Mouse (Mus musculus) gastrocnemius, postnatal 10 days (tissue): ENCODE measurements around the gene Trim71. TPM values are rescaled to one million over a fixed set of nuclear protein-coding genes. Genes with fewer than 3 reads are reported as not detected.

Experiments
- DNase-seq: peaks from one replicate; pipeline ENCODE4 v3.0.0; 2021; ENCODE audit warnings: mixed read lengths
- total RNA-seq, 2 experiments: library from RNA; stranded (reverse); gene quantifications; 2 replicates each; pipeline ENCODE4 v1.2.3; 2021

Gene Trim71
- total RNA-seq, 2 experiments from 2014 or later, result 0.02 TPM; not detected in 1

DNA sequence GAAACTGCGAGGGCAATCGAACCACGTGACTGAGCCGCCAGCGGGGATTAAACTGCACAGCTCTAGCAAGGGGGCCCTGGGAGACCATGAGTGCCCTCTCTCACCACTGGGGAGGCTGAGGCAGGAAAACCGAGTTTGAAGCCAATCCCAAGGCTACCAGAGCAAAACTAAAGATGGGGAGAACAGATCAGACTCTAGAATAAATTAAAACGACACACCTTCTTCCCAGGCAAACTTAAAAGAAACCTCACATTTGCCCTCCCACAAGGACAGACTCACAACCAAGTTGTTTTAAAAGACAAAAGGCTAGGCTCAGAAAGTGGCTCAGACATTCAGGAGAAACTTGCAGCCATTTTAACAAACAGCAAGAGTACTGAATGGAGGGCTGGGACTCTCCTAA, 7.1 kb downstream of the Trim71 start:
- no peak for DNase-seq

DNA sequence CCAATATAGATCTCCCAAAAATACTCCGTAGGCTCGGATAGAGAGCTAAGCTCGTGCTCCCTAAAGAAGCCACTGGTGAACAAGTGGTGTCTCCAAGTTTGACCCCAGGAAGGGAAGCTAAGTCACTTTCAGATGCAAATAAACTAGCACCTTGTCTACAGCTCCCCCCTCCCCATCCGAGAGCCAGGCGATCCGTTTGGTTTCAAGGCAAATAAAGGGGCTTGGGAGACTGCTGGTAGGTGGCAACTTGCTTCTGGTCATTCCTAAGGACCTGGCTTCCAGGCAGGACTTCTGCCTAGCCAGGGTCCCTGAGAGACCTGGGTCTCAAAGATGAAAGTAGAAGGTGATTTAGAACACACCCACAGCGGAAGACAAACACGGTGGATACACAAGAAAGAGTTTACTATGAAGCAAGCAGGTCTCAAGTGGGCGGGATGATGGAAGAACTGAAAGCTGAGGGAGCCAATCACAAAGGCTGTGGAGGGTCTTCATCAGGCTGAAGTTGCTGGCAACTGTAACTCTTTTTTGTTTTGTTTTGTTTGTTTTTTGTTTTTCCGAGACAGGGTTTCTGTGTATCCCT, 7.8 kb downstream of the Trim71 start:
- no peak for DNase-seq

DNA sequence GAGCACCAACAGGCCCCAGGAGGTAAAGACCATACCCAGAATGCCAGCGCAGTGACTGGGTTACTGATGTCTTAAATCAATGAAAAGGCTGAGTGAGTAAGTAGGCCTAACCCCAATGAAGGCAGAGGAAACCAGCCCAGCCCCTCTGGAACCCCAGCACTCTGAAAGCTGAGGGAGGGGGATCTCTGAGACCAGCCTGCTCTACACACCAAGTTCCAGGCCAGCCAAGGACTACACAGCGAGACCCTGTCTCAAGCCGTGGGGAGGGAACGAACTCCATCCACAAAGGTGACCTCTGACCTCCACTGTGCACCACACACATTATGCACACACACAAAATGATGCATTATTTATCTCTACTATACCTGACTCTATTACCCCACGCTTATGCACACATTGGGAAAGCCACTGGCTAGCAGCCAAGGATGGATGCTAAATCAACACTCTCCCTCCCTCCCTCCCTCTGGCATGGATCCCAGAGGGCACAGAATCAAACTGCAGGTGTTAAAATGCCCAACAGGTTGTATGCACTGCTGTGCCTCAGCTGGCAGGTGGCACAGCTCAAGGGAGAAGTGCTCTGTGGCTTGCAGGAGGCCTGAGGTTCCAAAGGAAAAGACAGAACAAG, 9.7 kb downstream of the Trim71 start:
- DNase-seq, result no peak

DNA sequence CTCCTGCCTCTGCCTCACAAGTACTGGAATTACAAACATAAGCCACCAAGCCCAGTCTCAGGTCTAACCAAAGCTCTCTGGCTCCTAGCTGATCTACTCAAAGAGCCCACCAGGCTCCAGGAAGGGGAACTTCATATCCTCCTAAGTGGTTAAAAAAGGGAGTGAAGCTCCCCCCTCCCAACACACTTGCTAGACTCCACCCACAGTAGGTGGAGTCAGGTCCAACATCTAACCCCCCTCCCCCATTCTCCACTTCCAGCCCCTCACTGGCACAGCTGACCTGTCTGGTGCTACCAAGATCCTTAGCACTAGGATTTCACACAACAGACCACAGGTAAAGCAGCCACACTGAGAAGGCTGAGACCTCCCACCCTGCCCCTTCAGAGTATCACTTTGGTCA, 10.3 kb downstream of the Trim71 start:
- DNase-seq, result no peak

DNA sequence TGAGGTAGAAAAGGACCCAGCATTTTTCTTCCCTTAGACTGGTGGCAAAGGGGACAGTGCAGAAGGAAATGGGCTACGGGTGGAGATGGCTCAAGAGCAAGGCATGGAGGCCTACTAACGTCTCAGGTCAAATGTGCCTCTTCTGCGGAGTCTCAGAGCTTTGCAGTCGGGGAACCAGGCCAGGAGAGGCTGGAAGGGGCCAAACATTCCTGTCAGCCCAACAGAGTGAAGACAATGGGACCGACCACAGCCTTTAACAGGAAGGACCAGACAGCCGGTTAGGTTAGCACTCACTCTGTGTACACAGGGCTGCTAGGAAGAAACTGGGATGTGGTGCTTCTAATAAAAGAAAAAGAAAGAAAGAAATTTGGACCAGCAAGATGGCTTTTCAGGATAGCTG, 14.1 kb downstream of the Trim71 start:
- peak; percentile 10 for DNase-seq

DNA sequence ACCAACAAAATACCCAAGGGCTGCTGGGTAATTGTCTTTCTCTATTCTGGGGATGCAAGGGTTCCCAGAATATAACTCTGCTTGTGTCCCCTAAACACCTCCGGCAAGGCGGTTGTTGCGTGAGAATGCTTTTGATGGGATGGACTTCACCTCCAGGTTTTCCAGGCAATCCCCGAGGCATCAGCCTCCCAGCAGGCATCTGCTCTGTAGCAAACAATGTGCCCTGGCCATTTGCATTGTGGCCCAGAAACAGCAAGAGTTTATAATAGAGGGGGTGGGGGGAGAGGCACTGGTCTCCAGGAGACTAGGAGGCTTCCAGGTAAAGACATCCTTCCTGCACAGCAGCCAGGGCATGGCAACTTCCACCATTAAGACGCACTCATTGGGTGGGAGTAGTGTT, 15.1 kb downstream of the Trim71 start:
- no peak for DNase-seq

DNA sequence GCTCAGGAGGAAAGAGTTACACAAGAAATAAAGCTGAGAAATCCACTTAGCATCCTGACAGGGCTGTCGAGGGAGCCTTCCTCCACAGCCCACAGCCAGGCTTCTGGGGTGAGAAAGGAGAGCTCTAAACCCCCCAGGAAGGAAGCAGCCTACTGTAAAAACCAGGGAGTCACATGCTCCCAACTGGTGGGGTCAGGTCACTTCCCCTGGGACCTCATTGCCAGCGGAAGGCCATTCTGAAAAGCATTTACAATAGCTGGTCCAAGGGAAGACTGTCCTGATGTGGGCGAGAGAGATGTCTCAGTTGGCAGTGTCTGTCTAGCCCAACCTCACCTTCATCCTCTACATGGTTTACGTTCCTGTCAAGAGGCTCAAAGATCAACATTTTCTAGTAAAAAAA, 15.7 kb downstream of the Trim71 start:
- DNase-seq, result no peak

DNA sequence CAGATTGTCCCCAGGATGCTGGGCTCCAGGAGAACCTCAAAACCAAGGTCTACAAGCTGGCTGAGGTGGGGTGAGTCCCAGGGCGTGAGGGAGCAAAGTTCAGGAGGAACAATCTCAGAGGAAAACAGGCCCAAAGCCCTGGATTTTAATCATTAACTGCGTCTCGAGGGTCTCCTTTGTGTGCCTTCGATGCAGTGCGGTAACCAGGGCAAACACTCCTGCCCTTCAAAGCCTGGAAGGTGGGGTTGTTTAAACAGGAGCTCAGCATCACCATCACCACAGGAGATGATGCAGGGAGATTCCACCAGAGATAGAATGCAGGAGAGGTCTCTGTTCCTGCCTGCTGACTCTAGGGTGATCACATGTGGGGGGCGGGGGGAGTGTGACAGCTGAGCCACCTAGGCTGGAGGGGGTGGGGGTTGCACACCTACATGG, 16.5 kb downstream of the Trim71 start:
- DNase-seq, result no peak

DNA sequence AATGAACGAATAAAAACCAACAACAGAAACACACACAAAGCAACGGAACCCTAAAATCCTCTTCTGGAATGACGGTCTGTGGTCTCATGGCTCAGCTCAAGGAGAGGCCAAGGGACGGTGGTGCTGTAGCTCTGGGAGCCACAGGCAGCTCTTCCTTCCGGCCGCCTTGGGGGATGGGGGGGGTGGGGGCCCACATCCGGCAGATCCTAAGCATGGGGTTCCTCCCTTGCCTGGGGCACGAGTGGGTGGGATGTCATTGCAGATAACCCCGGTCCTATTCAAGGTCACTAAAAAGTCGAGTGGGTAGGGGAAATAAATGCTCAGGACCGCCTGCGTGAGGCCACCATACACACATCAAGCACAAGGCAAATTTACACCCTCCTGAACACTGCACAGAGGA, 17.4 kb downstream of the Trim71 start:
- no peak for DNase-seq

DNA sequence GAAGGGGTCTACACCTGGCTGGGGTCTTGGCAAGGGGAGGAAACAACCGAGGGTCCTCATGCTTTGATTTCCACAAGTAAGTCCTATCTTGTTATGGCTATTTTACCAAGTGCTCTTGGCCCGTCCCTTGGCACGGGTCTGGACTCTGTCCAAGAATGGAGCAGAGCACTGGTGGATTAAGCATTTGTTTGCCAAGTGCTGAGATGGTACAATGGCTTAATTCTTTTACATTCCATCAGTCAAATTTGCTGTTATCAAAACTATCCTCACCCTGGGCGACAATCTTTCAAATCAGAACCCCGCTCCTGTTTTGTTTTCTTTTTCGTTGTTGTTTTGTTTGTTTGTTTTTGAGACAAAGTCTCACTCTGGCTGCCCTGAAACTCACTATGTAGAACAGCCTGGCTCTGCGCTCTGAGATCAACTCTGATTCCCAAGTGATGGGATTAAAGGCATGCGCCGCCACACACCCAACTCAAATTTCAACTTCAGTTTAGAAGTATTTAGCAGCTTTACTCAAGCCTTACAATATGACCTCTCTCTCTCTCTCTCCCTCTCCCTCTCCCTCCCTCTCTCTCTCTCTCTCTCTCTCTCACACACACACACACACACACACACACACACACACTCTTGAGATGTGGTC, 19.3 kb downstream of the Trim71 start:
- DNase-seq, result no peak

DNA sequence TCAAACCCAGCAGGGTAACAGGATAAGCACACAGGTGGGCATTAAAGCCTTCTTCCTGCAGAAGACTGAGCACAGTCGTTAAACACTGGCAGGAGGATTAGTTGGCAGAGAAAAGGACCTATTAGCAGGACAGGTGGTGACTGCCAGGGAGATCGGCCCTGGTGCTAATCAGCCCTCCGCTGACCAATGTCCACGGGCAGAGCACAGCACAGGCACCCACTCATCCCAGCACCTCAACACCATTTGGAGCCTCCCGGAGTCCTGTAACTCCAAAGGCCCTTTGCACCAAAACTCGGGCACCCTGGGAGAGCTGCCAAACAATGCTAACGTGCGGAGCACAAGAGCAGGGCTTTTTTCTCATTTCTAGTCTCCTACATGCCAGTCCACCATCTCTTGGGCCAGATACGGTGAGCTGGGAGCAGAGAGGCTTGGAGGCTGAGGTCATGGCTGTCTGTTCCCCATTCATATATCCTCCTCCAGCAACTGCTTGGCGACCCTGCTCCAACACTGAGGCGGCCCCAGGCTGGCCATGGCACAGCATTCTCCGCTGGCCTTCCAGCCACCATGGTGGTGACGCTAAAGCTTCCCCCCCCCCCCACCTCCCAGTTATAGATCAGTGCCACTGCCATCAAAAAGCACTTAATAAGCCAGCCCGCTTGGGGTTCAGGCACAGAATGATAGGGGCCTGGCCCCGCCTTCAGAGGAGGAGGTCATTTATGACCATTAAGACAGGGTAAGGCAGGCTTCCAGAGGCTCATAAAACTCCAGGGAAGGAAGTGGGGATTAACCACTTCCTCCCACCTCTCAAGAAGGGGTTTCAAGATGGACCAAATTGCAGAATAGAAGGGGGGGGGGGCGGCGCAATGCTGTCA, 20.1 kb downstream of the Trim71 start:
- peak; percentile 8 for DNase-seq

DNA sequence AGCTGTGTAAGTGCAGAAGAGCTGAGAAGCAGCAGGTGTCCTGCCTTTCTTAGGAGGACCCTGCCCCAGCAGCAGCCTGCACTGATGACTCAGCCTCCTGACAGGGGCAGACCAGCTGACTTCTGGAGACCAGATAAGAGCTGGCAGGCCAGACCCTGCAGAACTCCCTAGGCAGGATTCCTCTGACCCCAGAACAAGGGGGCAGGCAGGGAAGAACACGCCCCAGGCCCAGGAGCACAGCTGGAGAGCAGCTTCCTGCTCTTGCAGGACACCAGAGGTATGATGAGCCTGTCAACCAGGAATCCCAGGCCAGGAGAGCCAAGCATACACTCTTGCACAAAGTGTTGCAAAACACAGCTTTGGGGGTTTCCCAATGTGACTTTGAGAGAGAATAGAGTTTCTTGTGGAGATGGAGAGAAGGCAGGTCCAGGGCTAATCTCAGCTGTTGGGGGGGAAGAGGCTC, 22.9 kb downstream of the Trim71 start:
- no peak for DNase-seq

DNA sequence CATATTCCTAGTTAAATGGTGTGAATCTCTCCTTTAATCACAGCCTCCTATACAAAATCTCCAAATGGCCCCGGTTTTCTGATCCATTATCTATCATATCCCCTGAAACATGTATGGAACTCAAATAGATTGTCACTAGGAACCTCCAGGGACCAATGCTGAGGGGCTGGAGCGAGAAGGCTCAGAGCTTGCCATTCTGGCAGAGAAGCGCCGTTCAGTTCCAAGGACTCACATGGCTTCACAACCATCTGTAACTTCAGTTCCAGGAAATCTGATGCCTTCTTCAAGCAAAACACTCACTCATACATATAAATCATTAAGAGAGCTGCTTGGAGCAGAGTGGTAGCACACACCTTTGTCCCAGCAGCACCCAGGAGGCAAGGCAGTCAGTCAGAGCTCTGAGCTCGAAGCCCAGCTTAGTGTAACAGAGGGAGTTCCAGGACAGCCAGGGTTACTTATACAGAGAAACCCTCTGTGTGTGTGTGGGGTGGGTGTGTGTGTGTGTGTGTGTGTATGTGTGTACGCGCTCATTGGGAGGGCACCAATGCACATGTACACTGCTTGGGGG, 25.1 kb downstream of the Trim71 start:
- peak; percentile 24 for DNase-seq

DNA sequence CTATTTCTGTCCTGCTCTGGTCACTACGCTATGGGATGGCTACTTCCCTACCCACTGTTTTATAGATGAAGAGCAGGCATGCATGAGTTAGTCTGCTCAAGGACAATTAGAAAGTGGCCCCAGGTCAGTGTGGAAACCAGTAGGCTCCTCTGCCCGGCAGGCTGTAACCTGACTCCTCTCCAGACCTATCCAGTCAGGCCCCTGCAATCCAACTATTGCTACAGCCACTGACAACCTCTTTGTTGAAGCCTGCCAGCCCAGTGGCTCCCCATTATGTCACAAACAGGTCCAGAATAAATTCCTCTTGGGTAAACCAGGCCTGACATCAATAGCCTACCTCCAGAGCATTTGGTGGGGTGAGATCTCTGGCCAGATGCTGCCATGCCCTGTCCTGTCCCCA, 27.5 kb downstream of the Trim71 start:
- DNase-seq, result no peak

DNA sequence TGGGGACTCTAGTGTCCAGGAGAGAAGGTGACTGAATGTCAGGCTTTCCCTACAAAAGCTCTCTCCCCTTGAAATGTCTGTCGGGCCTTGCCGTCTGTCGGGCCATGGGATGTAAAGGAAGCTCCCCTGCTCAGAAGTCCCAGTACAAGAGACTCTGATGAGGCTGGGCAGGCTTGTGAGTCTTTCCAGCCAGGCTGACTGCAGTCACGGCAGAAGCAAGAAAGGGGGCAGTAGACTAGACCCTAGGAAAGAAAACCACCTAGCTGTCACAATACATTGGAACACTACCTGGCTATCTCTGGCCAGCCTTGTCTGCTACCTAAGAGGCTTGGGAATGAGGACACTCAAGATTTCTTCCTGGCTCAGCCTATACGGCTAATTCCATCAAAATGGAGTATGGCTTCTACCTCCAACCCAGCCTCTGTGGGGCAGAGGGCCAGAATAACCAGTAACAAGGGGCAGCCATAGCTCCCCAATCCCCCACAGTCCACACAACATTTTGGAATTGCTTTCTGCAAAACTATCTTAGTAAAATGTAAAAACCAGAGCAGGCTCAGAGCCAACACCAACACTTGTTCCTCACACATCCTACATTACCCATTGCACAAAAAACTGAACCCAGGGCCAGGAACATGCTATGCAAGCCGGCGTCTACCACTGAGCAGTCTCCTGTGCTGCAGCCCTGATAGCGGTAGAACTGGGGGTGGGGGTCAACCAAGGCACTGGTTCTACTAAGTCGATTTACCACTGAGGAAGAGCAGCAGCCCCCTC, 29.2 kb downstream of the Trim71 start:
- DNase-seq, result no peak

DNA sequence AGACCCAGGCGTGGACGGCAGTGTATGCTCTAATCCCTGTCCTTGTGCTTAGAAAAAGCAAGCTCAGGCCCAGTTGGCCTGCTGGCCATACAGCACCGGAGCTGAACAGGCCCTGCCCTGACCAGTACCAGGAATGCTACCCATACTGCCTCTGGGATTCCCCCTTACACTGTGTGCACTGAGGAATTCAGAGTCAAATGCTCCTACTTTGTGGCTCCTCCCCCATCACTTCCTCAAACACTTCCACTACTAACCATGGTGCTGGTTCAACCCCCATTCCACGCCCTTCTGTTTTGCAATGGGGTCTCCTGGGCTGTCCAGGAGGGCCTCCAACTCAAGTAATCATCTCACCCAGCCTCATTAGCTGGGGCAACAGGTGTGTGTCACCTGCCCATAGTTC, 30.3 kb downstream of the Trim71 start:
- DNase-seq, result no peak

DNA sequence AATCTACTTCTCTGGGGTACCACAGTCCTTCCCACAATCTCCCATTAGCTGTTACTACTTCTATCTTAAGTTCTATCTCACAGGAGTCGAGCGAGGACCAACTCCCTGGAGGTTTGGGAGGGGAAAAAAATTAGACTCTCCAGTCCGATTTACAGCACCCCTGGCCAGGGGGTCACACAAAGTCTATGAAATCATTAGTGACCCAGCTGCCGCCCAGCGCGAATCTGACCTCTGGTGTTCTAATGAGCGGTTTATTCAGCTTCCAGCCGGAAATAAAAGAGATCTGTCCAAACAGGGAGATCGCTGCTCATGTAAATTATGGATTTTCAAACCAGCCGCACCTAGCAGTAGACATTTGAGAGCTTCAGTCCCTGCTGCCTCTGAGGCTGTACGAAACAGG, 32.9 kb downstream of the Trim71 start:
- DNase-seq, result no peak

DNA sequence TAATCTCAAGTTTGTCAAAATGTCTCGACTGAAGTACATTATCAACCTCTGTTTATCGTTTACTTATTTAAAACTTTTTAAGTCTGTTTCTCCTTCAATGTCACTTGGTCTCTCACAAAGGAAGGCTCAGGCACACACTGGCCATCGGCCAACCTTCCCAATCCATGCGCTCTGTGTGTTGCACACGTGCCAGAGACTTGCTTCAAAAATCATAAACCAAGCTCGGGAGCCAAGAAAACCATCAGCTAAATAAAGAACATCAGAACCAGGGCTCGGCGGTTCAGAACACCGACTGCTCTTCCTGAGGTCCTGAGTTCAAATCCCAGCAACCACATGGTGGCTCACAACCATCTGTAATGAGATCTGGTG, 35.5 kb downstream of the Trim71 start:
- peak; percentile 23 for DNase-seq

DNA sequence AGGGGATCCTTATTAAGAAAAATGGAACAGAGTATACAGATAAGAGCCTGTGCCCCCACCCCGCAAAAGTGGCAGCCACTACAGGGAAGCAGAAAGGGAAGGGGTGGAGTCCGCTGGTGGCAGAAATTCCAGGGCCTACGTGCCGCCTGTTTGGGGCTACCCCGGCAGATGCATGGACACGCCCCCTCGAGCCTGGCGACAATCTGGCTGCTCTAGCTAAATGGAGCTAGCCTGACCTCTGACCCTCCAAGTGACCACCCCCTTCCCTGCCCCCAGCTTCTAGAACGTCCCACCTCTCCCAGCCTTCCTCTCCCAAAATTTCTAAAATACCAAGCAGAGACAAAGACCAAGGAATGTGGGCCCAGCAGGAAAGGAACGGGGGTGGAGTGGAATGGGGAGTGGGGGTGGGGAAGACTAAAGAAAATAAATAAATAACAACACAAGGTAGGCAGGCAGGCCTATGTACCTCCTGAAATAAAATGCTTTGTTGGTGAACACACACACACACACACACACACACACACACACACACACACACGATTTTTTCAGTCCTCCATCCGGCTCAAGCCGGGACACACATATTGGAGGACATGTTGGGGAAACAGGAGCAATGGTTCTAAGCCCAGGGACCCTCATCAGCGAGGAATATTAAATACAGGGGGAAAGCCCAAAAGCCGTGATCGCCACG, 36.0 kb downstream of the Trim71 start:
- DNase-seq, result no peak

DNA sequence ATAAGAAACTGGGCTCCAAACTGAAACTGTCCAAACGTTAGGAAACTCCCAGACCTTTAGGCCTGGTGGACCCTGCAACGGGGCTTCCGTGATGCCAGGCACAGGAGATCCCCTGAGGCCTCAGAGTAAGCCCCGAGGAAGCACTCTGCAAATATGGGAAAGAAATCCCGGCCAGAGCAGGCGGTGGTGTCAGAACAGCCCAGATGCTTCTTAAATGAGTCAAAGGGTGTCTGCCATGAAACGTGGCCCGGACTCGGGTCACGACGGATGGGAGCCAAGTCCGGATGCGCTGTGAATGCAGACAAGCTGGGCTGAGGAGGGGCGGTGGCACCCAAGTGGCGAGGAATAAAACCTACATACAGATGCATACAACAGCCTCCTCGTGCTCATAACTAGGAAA, 37.1 kb downstream of the Trim71 start:
- DNase-seq, result peak; percentile 49

DNA sequence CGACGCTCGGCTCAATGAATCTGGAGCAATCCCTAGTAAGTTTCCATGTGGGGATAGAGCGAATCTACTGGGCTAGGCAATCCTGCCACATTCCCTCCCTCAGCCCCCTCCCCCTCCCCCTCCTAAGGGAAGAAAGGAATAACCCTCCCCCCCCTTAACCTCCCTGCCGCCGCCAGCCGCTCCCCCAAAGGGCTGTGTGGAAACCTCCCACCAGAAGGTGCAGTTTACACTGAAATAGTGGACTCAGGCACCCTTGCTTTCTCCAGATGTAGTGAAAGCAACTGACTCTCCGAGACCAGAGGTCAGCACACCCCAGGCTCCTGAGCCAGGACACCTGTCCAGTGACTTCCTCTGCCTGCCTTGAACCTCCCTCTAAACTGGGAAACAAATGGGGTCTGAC, 37.6 kb downstream of the Trim71 start:
- no peak for DNase-seq
